Mouse (Mus musculus) liver, adult 2 months (tissue): Measurements from ENCODE around the gene Rad50. TPM values are rescaled to one million over a fixed set of nuclear protein-coding genes. Genes with fewer than 3 reads are reported as not detected.

Experiments
- DNase-seq: peaks from one replicate; pipeline ENCODE4 v3.0.0-alpha.2; 2011; ENCODE audit warnings: low read depth, low spot score; ENCODE audit errors: extremely low read depth
- H3K27ac ChIP-seq: fragments of 200-500 bp; replicated peaks from 2 replicates; pipeline ENCODE4 v1.5.1; 2012; ENCODE audit warnings: low read depth, mild to moderate bottlenecking, control low read depth, inconsistent platforms, low read length; ENCODE audit not compliant: insufficient read depth
- H3K27me3 ChIP-seq: fragments of 200-500 bp; 2 replicates; pipeline ENCODE4 v1.6.1; 2012; ENCODE audit warnings: mild to moderate bottlenecking, moderate library complexity, low read length, inconsistent platforms; ENCODE audit not compliant: control insufficient read depth, insufficient read depth
- H3K36me3 ChIP-seq: fragments of 200-500 bp; 2 replicates; pipeline ENCODE4 v1.6.1; 2012; ENCODE audit warnings: low read length, inconsistent platforms; ENCODE audit not compliant: control insufficient read depth, insufficient read depth
- H3K4me1 ChIP-seq: fragments of 200-500 bp; 2 replicates; pipeline ENCODE4 v1.6.1; 2011; ENCODE audit warnings: low read length; ENCODE audit not compliant: control insufficient read depth, insufficient read depth
- H3K4me3 ChIP-seq: fragments of 200-500 bp; 2 replicates; pipeline ENCODE4 v1.5.1; 2011; ENCODE audit warnings: low read depth, mild to moderate bottlenecking, control low read depth, low read length, moderate library complexity; ENCODE audit not compliant: insufficient read depth
- H3K79me2 ChIP-seq: fragments of 200-500 bp; 2 replicates; pipeline ENCODE4 v1.6.1; 2012; ENCODE audit warnings: inconsistent platforms, mild to moderate bottlenecking, low read length, moderate library complexity; ENCODE audit not compliant: control insufficient read depth, insufficient read depth
- H3K9ac ChIP-seq: fragments of 200-500 bp; 2 replicates; pipeline ENCODE4 v1.6.1; 2012; ENCODE audit warnings: low read depth, mild to moderate bottlenecking, control low read depth, inconsistent platforms, low read length
- CTCF ChIP-seq: fragments of 200-500 bp; IDR thresholded peaks from 2 replicates; pipeline ENCODE4 v1.5.1; 2011; ENCODE audit warnings: low read depth, low read length, control low read depth
- POLR2A ChIP-seq: fragments of 200-500 bp; IDR thresholded peaks from 2 replicates; pipeline ENCODE4 v1.6.1; 2011; ENCODE audit warnings: low read length, control low read depth; ENCODE audit not compliant: insufficient read depth; ENCODE audit errors: extremely low read depth
- WGBS: fragments of 180-500 bp; shearing (Covaris S2); methylation state at CpG from one replicate; pipeline ENCODE4 v1.1.7; 2018; 5-methylcytosine and 5-hydroxymethylcytosine counted together
- polyA plus RNA-seq: library from polyadenylated mRNA; depleted of rRNA; stranded (reverse); fragments of >200 nt; gene quantifications from 2 replicates; pipeline ENCODE4 v1.2.3, GENCODE M21; 2012
- total RNA-seq: library from RNA; depleted of rRNA; stranded (reverse); fragments of >200 nt; gene quantifications from 2 replicates; pipeline ENCODE4 v1.2.3, GENCODE M21; 2014

The Rad50 gene
- total and polyA plus RNA-seq, 2 experiments = 1.7 to 4.9 TPM

- Histone ChIP-seq H3K4me1 (no peaks in the 10 kb centered on the region), H3K36me3 (no peaks in the 10 kb centered on the region), H3K27ac (no peak overlapping the region), H3K4me3 (no peak overlapping the region), H3K9ac (no peak overlapping the region), H3K79me2 (no peaks in the 10 kb centered on the region), H3K27me3 (no peaks in the 10 kb centered on the region)
- 87% methylated on average over 9 of the region's 9 CpGs for WGBS
- no peak for DNase-seq
- no peak for TF ChIP-seq POLR2A
- no peak for TF ChIP-seq CTCF
These were observed 40.9 kb upstream of the Rad50 start for GRCm38 (mm10) chr11:53747985-53748384.

DNA sequence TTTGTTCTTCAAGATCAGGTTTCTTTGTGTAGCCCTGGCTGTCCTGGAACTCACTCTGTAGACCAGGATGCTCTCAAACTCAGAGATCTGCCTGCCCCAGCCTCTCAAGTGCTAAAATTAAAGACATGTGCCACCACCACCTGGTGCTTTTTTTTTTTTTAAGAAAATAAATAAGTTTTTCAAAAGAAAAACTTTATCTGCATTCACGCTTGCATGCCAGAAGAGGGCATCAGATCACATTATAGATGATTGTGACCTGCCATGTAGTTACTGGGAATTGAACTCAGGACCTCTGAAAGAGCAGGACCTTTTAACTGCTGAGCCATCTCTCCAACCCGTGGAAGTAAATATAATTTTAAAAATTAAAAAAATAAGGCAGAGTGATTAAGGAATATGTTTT is 38.1 kb upstream of the Rad50 start:
- no peak for DNase-seq
- no peaks in the 10 kb centered on the region for H3K4me1 ChIP-seq
- H3K27me3 ChIP-seq = no peaks in the 10 kb centered on the region
- H3K79me2 ChIP-seq = no peaks in the 10 kb centered on the region
- WGBS = 71% methylated on average over 2 of the region's 2 CpGs
- no peaks in the 10 kb centered on the region for H3K36me3 ChIP-seq
- H3K4me3 ChIP-seq = no peak overlapping the region
- no peak for TF ChIP-seq CTCF
- no peak for TF ChIP-seq POLR2A
- H3K9ac ChIP-seq = no peak overlapping the region
- H3K27ac ChIP-seq = no peak overlapping the region

- no peak for TF ChIP-seq CTCF
- TF ChIP-seq POLR2A = no peak
- DNase-seq = no peak
- Histone ChIP-seq H3K36me3 (no peaks in the 10 kb centered on the region), H3K4me3 (no peak overlapping the region), H3K9ac (no peak overlapping the region), H3K27ac (no peak overlapping the region), H3K27me3 (no peaks in the 10 kb centered on the region), H3K79me2 (no peaks in the 10 kb centered on the region), H3K4me1 (no peaks in the 10 kb centered on the region)
- WGBS = 57% methylated on average over 5 of the region's 5 CpGs
These were observed 35.2 kb upstream of the Rad50 start for GRCm38 (mm10) chr11:53742353-53742752.

- Histone ChIP-seq H3K4me1 (no peaks in the 10 kb centered on the region), H3K27ac (no peak overlapping the region), H3K27me3 (no peaks in the 10 kb centered on the region), H3K36me3 (no peaks in the 10 kb centered on the region), H3K79me2 (no peaks in the 10 kb centered on the region), H3K4me3 (no peak overlapping the region), H3K9ac (no peak overlapping the region)
- no peak for TF ChIP-seq POLR2A
- TF ChIP-seq CTCF = peak; percentile 47
- DNase-seq = peak; percentile 44
- 38% methylated on average over 6 of the region's 6 CpGs for WGBS
These were observed 30.4 kb upstream of the Rad50 start for GRCm38 (mm10) chr11:53737573-53737946.

- TF ChIP-seq POLR2A (no peak), CTCF (peak; percentile 76)
- Histone ChIP-seq H3K27ac (no peak overlapping the region), H3K4me1 (no peaks in the 10 kb centered on the region), H3K9ac (no peak overlapping the region), H3K79me2 (no peaks in the 10 kb centered on the region), H3K27me3 (no peaks in the 10 kb centered on the region), H3K4me3 (no peak overlapping the region), H3K36me3 (no peaks in the 10 kb centered on the region)
- WGBS = 48% methylated on average over 14 of the region's 14 CpGs
- DNase-seq = peak; percentile 81
These were observed 29.9 kb upstream of the Rad50 start for GRCm38 (mm10) chr11:53736771-53737572.

- Histone ChIP-seq H3K27me3 (no peaks in the 10 kb centered on the region), H3K4me3 (no peak overlapping the region), H3K27ac (no peak overlapping the region), H3K36me3 (no peaks in the 10 kb centered on the region), H3K9ac (peak overlapping the region; percentile 5; the same call in 1 of the 2 replicates), H3K79me2 (no peaks in the 10 kb centered on the region), H3K4me1 (no peaks in the 10 kb centered on the region)
- WGBS = 24% methylated on average over 17 of the region's 17 CpGs
- TF ChIP-seq POLR2A (no peak), CTCF (peak; percentile 94)
- peak; percentile 64 for DNase-seq
These were observed 28.6 kb upstream of the Rad50 start for GRCm38 (mm10) chr11:53735682-53736245.
